Mouse (Mus musculus) E14TG2a.4 (cell line): ENCODE data around the gene P3h2.

Experiments used
- CTCF ChIP-seq: conservative IDR thresholded peaks from 2 replicates; pipeline ENCODE4 v1.5.1; 2014; ENCODE audit warnings: low read length
- NANOG ChIP-seq: IDR thresholded peaks from 2 replicates; pipeline ENCODE4 v1.6.1; 2014; ENCODE audit warnings: borderline replicate concordance, low read length, mixed read lengths
- POU5F1 ChIP-seq: IDR thresholded peaks from 2 replicates; pipeline ENCODE4 v1.6.1; 2014; ENCODE audit warnings: low read length, borderline replicate concordance

DNA sequence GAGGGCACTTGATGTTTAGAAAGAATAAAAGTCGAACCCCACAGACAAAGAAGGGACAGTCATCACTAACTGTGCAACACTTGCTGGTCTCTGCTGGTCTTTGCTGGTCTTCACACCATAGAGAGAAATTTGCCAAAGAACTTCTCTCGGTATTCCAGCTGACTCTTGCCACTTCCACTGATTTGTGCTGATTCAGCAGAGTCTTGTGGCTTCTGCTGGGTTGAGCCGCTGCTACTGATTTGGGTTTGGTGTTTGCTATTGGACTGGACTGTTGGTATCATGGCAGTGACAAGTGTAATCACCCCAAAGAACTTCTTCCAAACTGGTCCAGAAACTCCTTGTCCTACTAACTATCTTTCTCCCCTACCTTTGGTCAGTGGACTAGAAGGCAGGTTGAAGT is 111.0 kb downstream of the P3h2 start:
- no peak for TF ChIP-seq CTCF
- no peak for TF ChIP-seq NANOG
- TF ChIP-seq POU5F1 = no peak
